Mouse (Mus musculus) kidney, postnatal 10 days (tissue): Measurements from ENCODE around the gene Plk5.
"Not testable (repeated sequence)": the region's sequence is repeated elsewhere in the genome, so short reads cannot be mapped to it uniquely, and the experiment has no call there.

Experiments used
- DNase-seq: peaks from one replicate; pipeline ENCODE4 v3.0.0; 2021; ENCODE audit warnings: mixed read lengths

Gene Plk5

GRCm38 (mm10) chr10:80331636-80332524 lies 24.4 kb upstream of the Plk5 start:
- DNase-seq, result no peak

- DNase-seq, result no peak
These were observed 23.7 kb upstream of the Plk5 start for GRCm38 (mm10) chr10:80332525-80332989.

- no peak for DNase-seq
These were observed 20.0 kb upstream of the Plk5 start for GRCm38 (mm10) chr10:80336263-80336662.

- DNase-seq, result peak; percentile 92
These were observed 16.1 kb upstream of the Plk5 start for GRCm38 (mm10) chr10:80339941-80340750.

GRCm38 (mm10) chr10:80341026-80341425 lies 15.2 kb upstream of the Plk5 start:
- DNase-seq, result no peak

- no peak for DNase-seq
These were observed 14.6 kb upstream of the Plk5 start for GRCm38 (mm10) chr10:80341491-80342304.

- DNase-seq, result no peak
These were observed 13.9 kb upstream of the Plk5 start for GRCm38 (mm10) chr10:80342305-80342748.

- DNase-seq, result peak; percentile 78
These were observed 13.4 kb upstream of the Plk5 start for GRCm38 (mm10) chr10:80342749-80343424.

GRCm38 (mm10) chr10:80343425-80343895 lies 12.8 kb upstream of the Plk5 start:
- DNase-seq, result no peak

- no peak for DNase-seq
These were observed 12.1 kb upstream of the Plk5 start for GRCm38 (mm10) chr10:80344131-80344661.

GRCm38 (mm10) chr10:80345122-80345521 lies 11.1 kb upstream of the Plk5 start:
- peak; percentile 50 for DNase-seq

- not testable (repeated sequence) for DNase-seq
These were observed 10.3 kb upstream of the Plk5 start for GRCm38 (mm10) chr10:80345929-80346328.

GRCm38 (mm10) chr10:80347514-80347967 lies 8.7 kb upstream of the Plk5 start:
- no peak for DNase-seq

GRCm38 (mm10) chr10:80348244-80348781 lies 7.9 kb upstream of the Plk5 start, which contains the start of gene Adamtsl5:
TSS of gene Adamtsl5 (minus strand) at chr10:80348412.
- peak; percentile 70 for DNase-seq

GRCm38 (mm10) chr10:80348981-80349380 lies 7.3 kb upstream of the Plk5 start:
- peak; percentile 50 for DNase-seq

- peak; percentile 94 for DNase-seq
These were observed 6.0 kb upstream of the Plk5 start for GRCm38 (mm10) chr10:80350292-80350691.

- DNase-seq, result peak; percentile 62
These were observed 4.4 kb upstream of the Plk5 start for GRCm38 (mm10) chr10:80351896-80352295.

- DNase-seq, result no peak
These were observed 3.5 kb upstream of the Plk5 start for GRCm38 (mm10) chr10:80352727-80353126.

- no peak for DNase-seq
These were observed 828 bp upstream of the Plk5 start for GRCm38 (mm10) chr10:80355431-80355830.

GRCm38 (mm10) chr10:80356737-80357136 lies 478 bp downstream of the Plk5 start:
- DNase-seq, result no peak

- DNase-seq, result no peak
These were observed 1.1 kb downstream of the Plk5 start for GRCm38 (mm10) chr10:80357336-80357735.
